Mouse (Mus musculus) stomach, embryonic 15.5 days (tissue): ENCODE measurements at regions not wholly inside any gene's neighbourhood (a gene's known extent, or its start where the extent isn't known, plus 50 kb on each side); places are given as distances from the start of the nearest gene placed in this dataset.

Experiments used
- ATAC-seq: fragments of 200-750 bp; cut with Nextera tagmentation; 2 replicates; pipeline ENCODE4 v1.8.0; 2017; ENCODE audit warnings: low read depth, moderate number of reproducible peaks, moderate TSS enrichment; ENCODE audit not compliant: insufficient read depth, low FRiP score
- H3K27ac ChIP-seq: fragments of 300-500 bp; sonication (generic); 2 replicates; pipeline ENCODE4 v1.5.1; 2015; ENCODE audit warnings: mild to moderate bottlenecking, inconsistent platforms
- H3K27me3 ChIP-seq: fragments of 300-500 bp; sonication (generic); replicated peaks from 2 replicates; pipeline ENCODE4 v1.6.1; 2015; ENCODE audit warnings: inconsistent platforms
- H3K36me3 ChIP-seq: fragments of 300-500 bp; sonication (generic); 2 replicates; pipeline ENCODE4 v1.6.1; 2015; ENCODE audit warnings: inconsistent platforms
- H3K4me1 ChIP-seq: fragments of 300-500 bp; sonication (generic); 2 replicates; pipeline ENCODE4 v1.6.1; 2015; ENCODE audit warnings: inconsistent platforms
- H3K4me2 ChIP-seq: fragments of 300-500 bp; sonication (generic); 2 replicates; pipeline ENCODE4 v1.6.1; 2015; ENCODE audit warnings: mild to moderate bottlenecking, inconsistent platforms
- H3K4me3 ChIP-seq: fragments of 300-500 bp; sonication (generic); replicated peaks from 2 replicates; pipeline ENCODE4 v1.5.1; 2015; ENCODE audit warnings: inconsistent platforms
- H3K9ac ChIP-seq: fragments of 300-500 bp; sonication (generic); 2 replicates; pipeline ENCODE4 v1.6.1; 2015; ENCODE audit warnings: inconsistent platforms
- H3K9me3 ChIP-seq: fragments of 300-500 bp; sonication (generic); 2 replicates; pipeline ENCODE4 v1.6.1; 2016; ENCODE audit warnings: inconsistent platforms
- WGBS: fragments of 180-500 bp; shearing (Covaris S2); methylation state at CpG from one replicate; pipeline ENCODE4 v1.1.7; 2015; 5-methylcytosine and 5-hydroxymethylcytosine counted together

DNA sequence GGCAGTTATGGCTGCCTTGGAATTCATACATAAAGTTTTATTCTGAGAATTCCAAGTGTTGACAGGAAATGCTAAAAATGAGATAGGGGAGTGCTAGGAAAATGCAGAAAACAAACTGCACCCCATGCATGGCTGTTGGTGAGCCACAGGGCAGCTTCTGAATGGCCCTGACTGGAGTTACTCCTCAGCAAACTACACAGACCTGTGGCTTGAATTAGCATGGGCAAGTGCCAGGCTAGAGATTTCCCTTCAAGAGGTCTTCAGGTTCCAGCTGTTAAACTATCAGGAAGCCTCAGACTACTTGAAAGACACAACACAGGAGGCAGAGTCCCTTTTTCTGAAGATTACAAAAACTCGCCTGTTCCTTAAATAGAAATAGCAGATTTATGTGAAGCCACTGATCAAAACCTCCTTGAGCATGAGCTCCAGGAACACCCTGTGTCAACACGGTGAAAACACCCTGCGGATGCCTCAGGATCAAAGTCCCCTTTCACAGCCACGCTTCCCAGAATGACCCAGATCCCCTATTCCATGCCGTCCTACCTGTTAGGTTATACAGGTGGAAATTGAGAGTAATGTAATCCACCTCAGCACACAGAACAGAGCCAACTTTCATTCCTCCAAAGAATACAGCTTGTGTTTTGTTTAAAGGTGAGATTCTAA, 217.9 kb upstream of the Impg1 start:
- Histone ChIP-seq H3K4me2 (no peak overlapping the region), H3K9ac (no peak overlapping the region), H3K36me3 (no peaks in the 10 kb centered on the region), H3K4me3 (no peak overlapping the region), H3K27me3 (no peaks in the 10 kb centered on the region), H3K27ac (no peak overlapping the region), H3K9me3 (no peaks in the 10 kb centered on the region), H3K4me1 (no peaks in the 10 kb centered on the region)
- peak; percentile 76; the same call in 1 of the 2 replicates for ATAC-seq
- WGBS = 48% methylated on average over 5 of the region's 5 CpGs

DNA sequence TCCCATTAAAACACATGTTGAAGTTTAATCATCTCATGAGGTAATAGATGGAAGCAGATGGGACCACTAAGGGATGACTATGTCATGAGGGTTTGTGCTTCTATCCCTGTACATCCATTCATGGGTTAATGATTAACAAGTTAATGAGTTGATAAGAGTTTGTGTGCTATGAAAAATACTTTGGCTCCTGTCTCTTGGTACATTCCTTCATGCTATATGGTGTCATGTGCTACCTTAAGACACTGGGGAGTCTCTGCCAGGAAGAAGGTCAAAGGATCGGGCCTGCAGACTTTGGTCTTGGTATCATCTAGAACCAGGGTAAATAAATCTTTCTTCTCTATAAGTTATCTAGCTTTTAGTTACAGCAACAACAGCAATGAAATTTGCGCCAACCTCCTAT, 216.4 kb upstream of the Impg1 start:
- H3K4me1 ChIP-seq = no peaks in the 10 kb centered on the region
- H3K36me3 ChIP-seq = no peaks in the 10 kb centered on the region
- no peaks in the 10 kb centered on the region for H3K27me3 ChIP-seq
- H3K4me3 ChIP-seq = no peak overlapping the region
- H3K9ac ChIP-seq = no peak overlapping the region
- 87% methylated on average over 2 of the region's 2 CpGs for WGBS
- no peaks in the 10 kb centered on the region for H3K9me3 ChIP-seq
- H3K4me2 ChIP-seq = no peak overlapping the region
- ATAC-seq = no peak
- H3K27ac ChIP-seq = no peak overlapping the region

DNA sequence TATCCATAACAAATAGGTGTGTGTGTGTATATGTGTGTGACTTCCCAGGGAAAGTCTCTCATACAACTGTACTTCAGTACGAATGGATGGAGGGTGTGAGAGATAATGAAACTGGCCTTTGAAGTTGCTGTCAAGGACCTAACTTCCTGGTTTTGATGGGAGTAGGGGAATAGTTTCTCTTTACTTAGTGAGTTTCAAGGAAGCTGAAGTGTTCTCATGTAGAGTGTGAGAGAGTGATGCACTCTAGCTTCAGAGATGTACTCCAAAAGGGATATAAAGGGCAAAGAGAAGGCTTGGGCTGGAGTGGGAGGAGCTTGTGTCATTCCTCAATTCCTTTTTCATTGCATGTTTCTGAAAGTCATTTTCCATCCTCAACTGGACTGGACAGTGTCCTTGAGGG, 206.2 kb upstream of the Impg1 start:
- 81% methylated on average over 1 of the region's 1 CpGs for WGBS
- ATAC-seq = no peak
- H3K9me3 ChIP-seq = no peaks in the 10 kb centered on the region
- no peak overlapping the region for H3K9ac ChIP-seq
- H3K4me3 ChIP-seq = no peak overlapping the region
- H3K27ac ChIP-seq = no peak overlapping the region
- no peaks in the 10 kb centered on the region for H3K4me1 ChIP-seq
- no peak overlapping the region for H3K4me2 ChIP-seq
- H3K27me3 ChIP-seq = no peaks in the 10 kb centered on the region
- no peaks in the 10 kb centered on the region for H3K36me3 ChIP-seq

DNA sequence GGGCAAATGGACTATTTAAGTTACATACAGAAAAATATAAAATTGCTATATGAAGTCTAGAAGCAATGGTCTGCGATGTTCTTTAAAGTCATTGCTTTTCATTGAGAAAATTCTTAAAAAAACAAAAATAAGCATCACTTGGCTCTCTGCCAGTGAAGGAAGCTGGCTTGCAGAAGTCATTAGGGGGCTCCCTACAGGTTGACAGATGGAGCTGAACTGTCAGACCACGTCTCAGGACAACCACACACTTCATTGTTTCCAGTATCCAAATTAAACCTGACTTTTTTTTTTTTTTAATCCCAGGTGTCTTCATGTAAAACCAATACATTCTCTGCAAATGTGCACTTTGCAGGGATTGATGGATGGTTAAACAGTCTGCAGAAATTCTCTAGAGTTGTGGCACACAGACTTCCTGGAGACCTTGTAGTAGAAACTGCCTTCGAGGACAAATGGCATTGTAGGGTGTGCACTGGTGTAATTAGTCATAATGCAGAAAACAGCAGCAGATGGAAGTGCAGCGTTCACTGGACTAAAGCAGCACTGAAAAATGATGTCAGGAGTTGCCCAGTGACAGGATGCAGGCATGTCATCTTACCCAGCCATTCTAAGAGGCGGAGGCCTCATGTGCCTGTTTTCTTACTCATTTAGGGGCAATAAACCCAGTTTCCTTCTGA, 203.4 kb upstream of the Impg1 start:
- no peak overlapping the region for H3K9ac ChIP-seq
- H3K4me3 ChIP-seq = no peak overlapping the region
- no peaks in the 10 kb centered on the region for H3K27me3 ChIP-seq
- no peaks in the 10 kb centered on the region for H3K4me1 ChIP-seq
- WGBS = 51% methylated on average over 5 of the region's 5 CpGs
- no peak for ATAC-seq
- H3K36me3 ChIP-seq = no peaks in the 10 kb centered on the region
- H3K27ac ChIP-seq = no peak overlapping the region
- no peaks in the 10 kb centered on the region for H3K9me3 ChIP-seq
- H3K4me2 ChIP-seq = no peak overlapping the region

DNA sequence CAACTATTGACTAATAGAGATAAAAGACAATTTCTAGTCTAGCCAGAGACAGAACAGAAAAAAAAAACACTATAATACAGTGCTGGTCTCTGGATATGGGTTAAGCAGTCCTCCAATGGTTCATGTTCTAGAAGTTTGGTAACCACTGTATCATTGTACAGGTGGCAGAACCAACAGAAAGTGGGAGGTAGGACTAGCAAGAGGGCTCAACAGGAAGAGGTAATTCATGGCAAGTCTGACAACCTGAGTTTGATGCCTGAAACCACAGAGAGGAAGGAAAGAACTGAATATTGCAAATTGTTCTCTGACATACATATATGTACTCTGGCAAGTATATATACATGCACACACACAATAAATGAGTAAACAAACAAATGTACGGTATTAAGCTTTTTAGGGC, 193.5 kb upstream of the Impg1 start:
- 78% methylated on average over 1 of the region's 1 CpGs for WGBS
- Histone ChIP-seq H3K4me3 (no peak overlapping the region), H3K27ac (no peak overlapping the region), H3K27me3 (no peaks in the 10 kb centered on the region), H3K9ac (no peak overlapping the region), H3K4me2 (no peak overlapping the region), H3K4me1 (no peaks in the 10 kb centered on the region), H3K9me3 (no peaks in the 10 kb centered on the region), H3K36me3 (no peaks in the 10 kb centered on the region)
- no peak for ATAC-seq

DNA sequence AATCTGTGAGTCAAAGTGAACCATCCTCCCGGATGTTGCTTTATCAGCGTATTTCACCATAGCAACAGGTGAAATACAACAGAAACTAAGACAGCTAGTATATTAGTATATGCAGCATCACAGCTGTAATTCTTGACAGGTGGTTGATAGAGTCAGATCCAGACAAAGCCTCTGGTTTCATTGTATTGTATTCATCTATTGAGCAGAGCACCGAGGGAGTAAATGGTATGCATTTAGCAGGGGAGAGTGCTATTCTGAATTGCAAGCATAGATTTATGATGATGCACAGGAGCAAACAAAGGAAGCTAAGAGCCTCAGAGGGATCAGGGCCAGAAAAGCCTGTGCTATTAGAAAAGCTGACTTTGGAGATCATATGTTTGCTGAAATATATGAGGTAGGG, 149.8 kb upstream of the Impg1 start:
- H3K4me3 ChIP-seq = no peak overlapping the region
- H3K27me3 ChIP-seq = no peaks in the 10 kb centered on the region
- no peak overlapping the region for H3K4me2 ChIP-seq
- no peaks in the 10 kb centered on the region for H3K4me1 ChIP-seq
- no peaks in the 10 kb centered on the region for H3K9me3 ChIP-seq
- WGBS = 74% methylated on average over 3 of the region's 3 CpGs
- H3K27ac ChIP-seq = no peak overlapping the region
- no peak overlapping the region for H3K9ac ChIP-seq
- no peak for ATAC-seq
- no peaks in the 10 kb centered on the region for H3K36me3 ChIP-seq

DNA sequence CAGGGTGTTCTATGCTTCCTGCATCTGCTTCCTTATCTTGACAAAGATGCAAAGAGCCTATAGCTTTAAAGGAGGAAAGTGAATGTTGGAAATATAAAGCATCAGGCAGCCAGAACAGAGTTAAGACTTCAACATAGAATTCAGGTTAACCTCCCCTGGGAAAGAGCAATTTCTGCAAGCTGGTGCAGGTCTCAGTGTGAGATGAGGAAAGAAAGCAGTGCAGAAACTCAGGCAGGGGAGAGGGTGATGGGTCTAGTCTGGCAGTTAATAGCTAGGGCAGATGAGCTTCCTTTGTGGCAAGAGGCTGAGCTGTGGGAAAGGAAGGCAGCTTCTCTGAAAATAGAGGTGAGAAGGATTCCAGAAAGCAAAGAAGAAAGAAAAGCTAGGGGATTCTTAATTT, 134.7 kb upstream of the Impg1 start:
- Histone ChIP-seq H3K4me1 (no peaks in the 10 kb centered on the region), H3K4me3 (no peak overlapping the region), H3K27ac (no peak overlapping the region), H3K4me2 (no peak overlapping the region), H3K27me3 (no peaks in the 10 kb centered on the region), H3K9me3 (no peaks in the 10 kb centered on the region), H3K36me3 (no peaks in the 10 kb centered on the region), H3K9ac (no peak overlapping the region)
- no peak for ATAC-seq

DNA sequence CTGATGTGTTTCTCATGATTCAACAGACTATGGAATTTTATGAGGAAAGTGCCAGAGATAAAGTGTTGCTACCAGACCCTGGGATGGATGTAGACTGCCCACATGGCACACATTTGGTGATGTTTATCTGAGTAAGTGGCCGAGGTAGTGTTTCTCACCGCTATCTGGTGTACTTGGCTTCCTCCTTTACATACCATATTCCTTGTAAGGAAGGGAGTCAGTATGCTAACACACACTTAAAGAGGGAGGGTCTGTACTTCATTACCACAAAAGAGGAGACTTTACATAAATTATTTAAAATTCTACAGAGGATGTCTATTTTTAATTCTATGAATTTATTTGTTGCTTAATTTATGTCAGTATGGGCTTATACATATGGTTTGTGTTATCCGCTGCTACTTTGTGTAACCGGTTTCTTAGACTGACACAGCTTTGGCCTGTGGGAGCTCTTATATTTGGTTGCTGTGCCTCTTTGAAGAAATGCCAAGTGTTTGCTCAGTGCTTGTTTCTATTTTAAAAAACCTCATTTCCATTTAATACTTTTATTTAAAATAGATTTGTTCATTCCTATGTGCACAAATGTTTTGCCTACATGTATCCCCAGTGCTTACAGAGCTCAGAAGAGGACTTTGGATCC, 100.2 kb upstream of the Impg1 start:
- H3K4me2 ChIP-seq = no peak overlapping the region
- no peaks in the 10 kb centered on the region for H3K9me3 ChIP-seq
- H3K9ac ChIP-seq = no peak overlapping the region
- WGBS = 70% methylated on average over 4 of the region's 4 CpGs
- H3K36me3 ChIP-seq = no peaks in the 10 kb centered on the region
- H3K4me1 ChIP-seq = no peaks in the 10 kb centered on the region
- no peak overlapping the region for H3K27ac ChIP-seq
- ATAC-seq = no peak
- H3K4me3 ChIP-seq = no peak overlapping the region
- no peaks in the 10 kb centered on the region for H3K27me3 ChIP-seq

DNA sequence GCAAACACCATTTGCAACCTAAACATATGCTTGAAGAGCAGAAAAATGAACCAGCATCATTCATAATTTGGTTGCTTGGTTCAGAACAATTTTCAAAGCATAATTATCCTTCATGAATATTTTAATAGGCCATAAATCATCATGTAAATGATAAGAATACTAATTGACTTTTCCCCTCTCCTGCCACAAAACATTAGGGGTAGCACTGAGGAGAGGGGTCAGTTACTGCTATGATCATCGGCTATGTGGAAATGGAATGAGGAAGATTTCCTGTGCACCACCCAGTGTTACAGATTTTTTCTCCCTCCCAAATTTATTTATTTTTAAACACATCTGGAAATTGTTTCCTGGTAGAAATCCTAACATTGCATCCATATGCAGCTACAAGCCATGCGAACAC, 98.4 kb upstream of the Impg1 start:
- Histone ChIP-seq H3K27ac (no peak overlapping the region), H3K9ac (no peak overlapping the region), H3K4me3 (no peak overlapping the region), H3K27me3 (no peaks in the 10 kb centered on the region), H3K4me2 (no peak overlapping the region), H3K9me3 (no peaks in the 10 kb centered on the region), H3K36me3 (no peaks in the 10 kb centered on the region), H3K4me1 (no peaks in the 10 kb centered on the region)
- WGBS = 81% methylated on average over 2 of the region's 2 CpGs
- no peak for ATAC-seq

DNA sequence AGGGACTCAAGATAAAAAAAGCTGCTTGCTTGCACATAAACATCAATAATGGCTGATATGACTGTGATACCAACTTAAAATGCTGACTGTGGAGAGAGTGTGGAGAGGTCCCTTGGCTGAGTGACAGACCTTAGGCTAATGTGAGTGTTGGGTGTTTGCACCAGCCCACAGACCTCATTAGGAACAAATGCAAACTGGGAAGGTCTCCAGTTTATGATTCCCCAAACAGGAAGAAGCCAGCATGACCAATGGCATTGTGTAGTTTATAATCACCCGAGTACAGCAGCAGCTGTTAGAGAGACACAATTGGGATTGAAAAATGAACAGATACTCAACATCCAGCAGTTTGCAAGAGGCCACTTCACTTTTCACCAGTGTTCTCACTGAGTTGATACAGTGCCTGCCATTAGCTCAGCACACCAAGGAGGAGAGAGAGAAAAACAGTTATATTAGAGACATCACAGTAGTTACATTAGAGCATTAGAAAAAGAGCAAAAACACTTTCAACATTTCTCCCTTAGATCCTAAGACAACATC, 90.3 kb upstream of the Impg1 start:
- Histone ChIP-seq H3K4me2 (no peak overlapping the region), H3K4me1 (no peaks in the 10 kb centered on the region), H3K36me3 (no peaks in the 10 kb centered on the region), H3K27me3 (no peaks in the 10 kb centered on the region), H3K27ac (no peak overlapping the region), H3K4me3 (no peak overlapping the region), H3K9ac (no peak overlapping the region), H3K9me3 (no peaks in the 10 kb centered on the region)
- ATAC-seq = peak; percentile 14; the same call in 1 of the 2 replicates
- 39% methylated on average over 1 of the region's 1 CpGs for WGBS
